In the genomic region with DNA sequence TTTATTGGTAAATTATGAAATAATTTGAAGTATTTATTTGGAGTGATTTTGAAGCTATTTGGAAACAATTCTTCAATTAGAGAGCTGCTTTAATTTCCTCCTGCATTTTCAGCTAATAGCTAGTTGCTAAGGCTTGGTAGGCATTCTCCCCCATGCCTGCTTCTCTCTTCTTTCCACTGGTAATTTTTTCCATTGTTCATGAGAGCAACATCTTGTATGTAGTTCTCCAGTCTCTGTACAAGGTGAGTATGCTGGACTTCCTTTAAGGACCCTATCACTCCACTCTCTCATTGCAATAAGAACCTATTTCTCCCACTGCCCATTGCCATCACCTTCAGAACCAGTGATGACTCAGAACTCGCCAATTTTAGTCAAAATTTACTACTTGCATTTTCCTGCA, we compare ENCODE assay signal across 25 mouse cellular contexts.
"Had no signal": no experiment of that assay in that cellular context is flagged by ENCODE, and none has a peak within 500 bp of the region (broad histone marks: within the 10 kb centered on the region; RNA-seq: fewer than 3 reads in every experiment).

No protein-coding gene starts in this region.

- H3K4me3 ChIP-seq: embryonic facial prominence, embryonic 10.5 days; embryonic facial prominence, embryonic 12.5 days; embryonic facial prominence, embryonic 13.5 days; embryonic facial prominence, embryonic 15.5 days; erythroblast, embryonic 14.5 days; forebrain, embryonic 10.5 days; forebrain, embryonic 12.5 days; forebrain, embryonic 13.5 days; forebrain, embryonic 15.5 days; gastrocnemius, adult 2 months; heart, adult 2 months had no signal

- H3K27ac ChIP-seq: embryonic facial prominence, embryonic 10.5 days; embryonic facial prominence, embryonic 12.5 days; embryonic facial prominence, embryonic 13.5 days; embryonic facial prominence, embryonic 15.5 days; forebrain, embryonic 10.5 days; forebrain, embryonic 12.5 days; forebrain, embryonic 13.5 days; forebrain, embryonic 15.5 days; gastrocnemius, adult 2 months; heart, adult 2 months had no signal

- DNase-seq: cerebellum, adult 9-10 months; cerebellum, adult 9-11 months; cerebellum, postnatal 10 days; cerebellum, postnatal 14 days; cerebellum, postnatal 25 days; cerebellum, postnatal 36 days; embryo, embryonic 11 days; forebrain, postnatal 0 days; gastrocnemius, adult 2 months; gastrocnemius, postnatal 10 days; gastrocnemius, postnatal 14 days; gastrocnemius, postnatal 25 days; gastrocnemius, postnatal 36 days; heart, adult 11 months; heart, adult 18-20 months; heart, adult 2 months had no signal

- H3K9ac ChIP-seq: embryonic facial prominence, embryonic 12.5 days; embryonic facial prominence, embryonic 13.5 days; embryonic facial prominence, embryonic 15.5 days; forebrain, embryonic 12.5 days; forebrain, embryonic 13.5 days; forebrain, embryonic 15.5 days; forebrain, postnatal 0 days had no signal

- H3K9me3 ChIP-seq: embryonic facial prominence, embryonic 10.5 days; embryonic facial prominence, embryonic 12.5 days; embryonic facial prominence, embryonic 13.5 days; embryonic facial prominence, embryonic 15.5 days; forebrain, embryonic 10.5 days; forebrain, embryonic 12.5 days; forebrain, embryonic 13.5 days; forebrain, embryonic 15.5 days had no signal

- H3K4me2 ChIP-seq: embryonic facial prominence, embryonic 12.5 days; embryonic facial prominence, embryonic 13.5 days; embryonic facial prominence, embryonic 15.5 days; forebrain, embryonic 12.5 days; forebrain, embryonic 13.5 days; forebrain, embryonic 15.5 days had no signal

- H3K4me1 ChIP-seq: embryonic facial prominence, embryonic 12.5 days; embryonic facial prominence, embryonic 15.5 days; forebrain, embryonic 10.5 days; forebrain, embryonic 12.5 days; forebrain, embryonic 13.5 days; forebrain, embryonic 15.5 days had no signal

- H3K36me3 ChIP-seq: embryonic facial prominence, embryonic 10.5 days; embryonic facial prominence, embryonic 12.5 days; embryonic facial prominence, embryonic 13.5 days; embryonic facial prominence, embryonic 15.5 days; forebrain, embryonic 10.5 days; forebrain, embryonic 12.5 days; forebrain, embryonic 15.5 days had no signal

- H3K27me3 ChIP-seq: embryonic facial prominence, embryonic 12.5 days; embryonic facial prominence, embryonic 13.5 days; embryonic facial prominence, embryonic 15.5 days; forebrain, embryonic 12.5 days; forebrain, embryonic 13.5 days; forebrain, embryonic 15.5 days had no signal
